Mouse (Mus musculus) embryonic fibroblast, embryonic 13.5 days (primary cell): ENCODE results near the gene Col4a2.

Experiments used
- CTCF ChIP-seq: IDR thresholded peaks from 2 replicates; pipeline ENCODE4 v1.5.1; 2011; ENCODE audit warnings: mild to moderate bottlenecking, control low read depth, low read length, moderate library complexity, borderline replicate concordance; ENCODE audit not compliant: insufficient read depth
- POLR2A ChIP-seq: IDR thresholded peaks from 2 replicates; pipeline ENCODE4 v1.6.1; 2011; ENCODE audit warnings: low read depth, mild to moderate bottlenecking, control low read depth, low read length, moderate library complexity

GRCm38 (mm10) chr8:11300436-11300835, 12.2 kb upstream of the Col4a2 start:
- TF ChIP-seq CTCF (no peak), POLR2A (no peak)
